Mouse (Mus musculus): ENCODE data around the gene Csta1.

The Csta1 gene

GRCm38 (mm10) chr16:36071450-36072379 is 59.3 kb downstream of the Csta1 start, which contains the start of the genes Fam162a and Ccdc58:
Gene Fam162a, minus strand, starts transcription at chr16:36071594.
Gene Ccdc58, plus strand, starts transcription at chr16:36071685.
- DNase-seq (ENCODE audit: low read depth, low spot score): peak; percentile 93

GRCm38 (mm10) chr16:36071071-36071449 is 60.0 kb downstream of the Csta1 start:
- no peak for DNase-seq (ENCODE audit: low read depth, low spot score)

Measured in A20 (cell line).